Mouse (Mus musculus): Measurements from ENCODE around the gene Hist1h2ac. TPM values are rescaled to one million over a fixed set of nuclear protein-coding genes. Genes with fewer than 3 reads are reported as not detected.

Gene Hist1h2ac
- total RNA-seq, 2 experiments from 2014 or later, result 2.1 to 2.4 TPM

- DNase-seq (ENCODE audit: low spot score in 2 of 2), result no peak
- intact Hi-C loops (cut with DNase I), result no loop called here
These were observed 18.5 kb upstream of the Hist1h2ac start for GRCm38 (mm10) chr13:23702220-23702619.

- intact Hi-C loops (cut with DNase I), result loop anchor here (1.0 kb wide), 1 partner anchor 31 kb away; no protein-coding TSS in a partner anchor
- peak; percentile 81 to 88 for DNase-seq (ENCODE audit: low spot score in 2 of 2)
These were observed 17.2 kb upstream of the Hist1h2ac start for GRCm38 (mm10) chr13:23700786-23701520.

GRCm38 (mm10) chr13:23699767-23700166 lies 16.0 kb upstream of the Hist1h2ac start:
- intact Hi-C loops (cut with DNase I), result loop anchor here (5.0 kb wide), 1 partner anchor 1657 kb away; the partner anchor contains the start of genes Hist1h2ag, Hist1h2bj and Hist1h4i
- no peak for DNase-seq (ENCODE audit: low spot score in 2 of 2)

- intact Hi-C loops (cut with DNase I), result loop anchor here (1.0 to 5.0 kb wide), 4 partner anchors 15 to 1657 kb away; partner anchors contain the start of genes Hist1h1c, Hist1h2ag, Hist1h2bc and Hist1h2be
These were observed 15.2 kb upstream of the Hist1h2ac start for GRCm38 (mm10) chr13:23698996-23699395.

GRCm38 (mm10) chr13:23698300-23698693 lies 14.5 kb upstream of the Hist1h2ac start, which contains the start of gene Hist1h4c:
Hist1h4c (minus strand) TSS chr13:23698454.
- DNase-seq (ENCODE audit: low spot score in 2 of 2), result peak; percentile 99 to 100
- intact Hi-C loops (cut with DNase I), result loop anchor here (1.0 to 5.0 kb wide), 4 partner anchors 14 to 1656 kb away; partner anchors contain the start of genes Hist1h1c, Hist1h2ag, Hist1h2bc and Hist1h2be

More at GRCm38 (mm10) chr13:23698996-23699395, 15.2 kb upstream of the Hist1h2ac start:
- no peak for DNase-seq (ENCODE audit: low spot score in 2 of 2)

GRCm38 (mm10) chr13:23697491-23698299 lies 13.9 kb upstream of the Hist1h2ac start:
- intact Hi-C loops (cut with DNase I), result loop anchor here (1.0 to 5.0 kb wide), 4 partner anchors 13 to 1655 kb away; partner anchors contain the start of genes Hist1h1c, Hist1h2ag, Hist1h2bc and Hist1h2be
- DNase-seq (ENCODE audit: low spot score in 2 of 2), result peak; percentile 44 to 72

GRCm38 (mm10) chr13:23696061-23696474 lies 12.3 kb upstream of the Hist1h2ac start:
- intact Hi-C loops (cut with DNase I), result loop anchor here (5.0 kb wide), 1 partner anchor 1654 kb away; the partner anchor contains the start of genes Hist1h2ag, Hist1h2bj and Hist1h4i
- no peak for DNase-seq (ENCODE audit: low spot score in 2 of 2)

- intact Hi-C loops (cut with DNase I), result loop anchor here (5.0 kb wide), 1 partner anchor 1653 kb away; the partner anchor contains the start of genes Hist1h2ag, Hist1h2bj and Hist1h4i
- DNase-seq (ENCODE audit: low spot score in 2 of 2), result no peak
These were observed 11.8 kb upstream of the Hist1h2ac start, which contains the start of gene Hist1h1t for GRCm38 (mm10) chr13:23695514-23695913. Hist1h1t (plus strand) TSS chr13:23695814.

GRCm38 (mm10) chr13:23694956-23695355 lies 11.2 kb upstream of the Hist1h2ac start:
- DNase-seq (ENCODE audit: low spot score in 2 of 2), result no peak
- intact Hi-C loops (cut with DNase I), result loop anchor here (5.0 kb wide), 1 partner anchor 1653 kb away; the partner anchor contains the start of genes Hist1h2ag, Hist1h2bj and Hist1h4i

GRCm38 (mm10) chr13:23693856-23694440 lies 10.2 kb upstream of the Hist1h2ac start:
- no peak for DNase-seq (ENCODE audit: low spot score in 2 of 2)
- intact Hi-C loops (cut with DNase I), result no loop called here

- intact Hi-C loops (cut with DNase I), result loop anchor here (10.0 kb wide), 1 partner anchor 1865 kb away; no protein-coding TSS in a partner anchor
- DNase-seq (ENCODE audit: low spot score in 2 of 2), result no peak
These were observed 5.7 kb upstream of the Hist1h2ac start for GRCm38 (mm10) chr13:23689459-23689858.

GRCm38 (mm10) chr13:23688956-23689355 lies 5.2 kb upstream of the Hist1h2ac start:
- DNase-seq (ENCODE audit: low spot score in 2 of 2), result no peak
- intact Hi-C loops (cut with DNase I), result loop anchor here (10.0 kb wide), 1 partner anchor 1864 kb away; no protein-coding TSS in a partner anchor

GRCm38 (mm10) chr13:23687907-23688306 lies 4.2 kb upstream of the Hist1h2ac start:
- intact Hi-C loops (cut with DNase I), result loop anchor here (10.0 kb wide), 1 partner anchor 1863 kb away; no protein-coding TSS in a partner anchor
- DNase-seq (ENCODE audit: low spot score in 2 of 2), result no peak

- no peak for DNase-seq (ENCODE audit: low spot score in 2 of 2)
- intact Hi-C loops (cut with DNase I), result loop anchor here (10.0 kb wide), 1 partner anchor 1862 kb away; no protein-coding TSS in a partner anchor
These were observed 3.4 kb upstream of the Hist1h2ac start for GRCm38 (mm10) chr13:23687181-23687580.

GRCm38 (mm10) chr13:23685966-23686365 lies 2.2 kb upstream of the Hist1h2ac start:
- intact Hi-C loops (cut with DNase I), result loop anchor here (10.0 kb wide), 1 partner anchor 1861 kb away; no protein-coding TSS in a partner anchor
- peak; percentile 7 to 38 for DNase-seq (ENCODE audit: low spot score in 2 of 2)

GRCm38 (mm10) chr13:23685121-23685861 lies 1.5 kb upstream of the Hist1h2ac start:
- peak in 1 of 2 experiments; percentile 26 for DNase-seq (ENCODE audit: low spot score in 2 of 2)
- intact Hi-C loops (cut with DNase I), result loop anchor here (10.0 kb wide), 1 partner anchor 1860 kb away; no protein-coding TSS in a partner anchor

- DNase-seq (ENCODE audit: low spot score in 2 of 2), result peak; percentile 58 to 74
- intact Hi-C loops (cut with DNase I), result loop anchor here (1.0 to 10.0 kb wide), 8 partner anchors 14 to 1967 kb away; partner anchors contain the start of genes Hist1h1e, Hist1h2ag, Hist1h2ai and Hist1h2bj
These were observed 672 bp upstream of the Hist1h2ac start for GRCm38 (mm10) chr13:23684295-23684945.
